Mouse (Mus musculus): ENCODE measurements around the gene Dlgap3. TPM values are rescaled to one million over a fixed set of nuclear protein-coding genes. Genes with fewer than 3 reads are reported as not detected.

Dlgap3 gene
- polyA plus RNA-seq, 1 experiment = 0.27 TPM

- H3K4me3 ChIP-seq (ENCODE audit: insufficient read depth, low read depth, low read length) = no peak overlapping the region
- no peak overlapping the region for H3K27ac ChIP-seq (ENCODE audit: insufficient read depth, low read depth, low read length)
- TF ChIP-seq CTCF (conservative IDR thresholded peaks at IDR 0.05; ENCODE audit: insufficient read depth, insufficient read length, low read depth, low read length) = no peak
- TF ChIP-seq POLR2A (IDR thresholded peaks at IDR 0.05; ENCODE audit: low read depth, low read length) = no peak
- 86% methylated on average over 9 of the region's 9 CpGs for WGBS
- H3K36me3 ChIP-seq (ENCODE audit: control insufficient read depth, insufficient read depth, low read length) = no peaks in the 10 kb centered on the region
- no peaks in the 10 kb centered on the region for H3K4me1 ChIP-seq (ENCODE audit: control insufficient read depth, insufficient read depth, low read length)
- H3K27me3 ChIP-seq (replicated peaks; ENCODE audit: control insufficient read depth, insufficient read depth, low read length) = no peaks in the 10 kb centered on the region
- no peak for DNase-seq
Measured at GRCm38 (mm10) chr4:127181010-127181409, 12.0 kb downstream of the Dlgap3 start.

DNA sequence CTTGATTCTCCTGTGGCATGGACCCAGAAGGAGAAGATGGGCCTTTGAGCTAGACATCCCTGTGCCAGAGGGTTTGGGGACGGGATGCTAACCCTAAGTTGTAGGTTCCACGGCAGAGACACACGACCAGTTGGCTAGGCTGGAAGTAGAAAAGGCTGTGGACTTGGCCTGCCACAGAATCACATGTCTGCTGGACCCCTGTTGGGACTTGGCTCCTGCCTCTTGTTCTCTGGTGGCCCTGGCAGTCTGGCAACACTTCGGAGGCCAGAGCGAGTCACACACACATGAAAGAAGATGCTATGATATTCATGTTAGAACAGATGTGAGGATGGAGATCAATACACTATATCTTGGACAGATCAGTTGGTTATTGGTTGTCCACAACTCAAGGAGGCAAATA is 14.9 kb downstream of the Dlgap3 start:
- H3K36me3 ChIP-seq (ENCODE audit: control insufficient read depth, insufficient read depth, low read length) = no peaks in the 10 kb centered on the region
- no peak overlapping the region for H3K4me3 ChIP-seq (ENCODE audit: insufficient read depth, low read depth, low read length)
- no peaks in the 10 kb centered on the region for H3K4me1 ChIP-seq (ENCODE audit: control insufficient read depth, insufficient read depth, low read length)
- H3K27ac ChIP-seq (ENCODE audit: insufficient read depth, low read depth, low read length) = no peak overlapping the region
- no peaks in the 10 kb centered on the region for H3K27me3 ChIP-seq (replicated peaks; ENCODE audit: control insufficient read depth, insufficient read depth, low read length)
- no peak for DNase-seq
- WGBS = 91% methylated on average over 5 of the region's 5 CpGs
- TF ChIP-seq POLR2A (IDR thresholded peaks at IDR 0.05; ENCODE audit: low read depth, low read length) (no peak), CTCF (conservative IDR thresholded peaks at IDR 0.05; ENCODE audit: insufficient read depth, insufficient read length, low read depth, low read length) (no peak)

DNA sequence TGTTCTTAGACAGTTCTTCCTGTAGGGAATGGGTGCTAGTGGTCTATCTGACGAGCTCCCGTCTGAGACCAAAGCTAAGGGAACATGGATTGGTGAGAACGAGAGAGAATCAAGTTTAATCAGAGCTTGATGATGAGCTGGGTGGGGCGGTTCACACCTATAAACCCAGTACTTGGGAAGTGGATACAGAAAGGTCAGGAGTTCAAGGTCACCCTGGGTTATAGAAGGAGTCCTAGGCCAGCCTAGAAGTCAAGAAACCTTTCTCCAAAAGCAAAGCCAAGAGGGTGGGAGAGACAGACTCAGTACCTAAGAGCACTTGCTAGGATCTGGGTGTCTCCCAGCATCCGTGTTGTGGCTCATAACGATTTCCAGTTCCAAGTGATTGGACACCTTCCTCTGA is 21.9 kb downstream of the Dlgap3 start:
- Histone ChIP-seq H3K4me3 (ENCODE audit: insufficient read depth, low read depth, low read length) (no peak overlapping the region), H3K27ac (ENCODE audit: insufficient read depth, low read depth, low read length) (no peak overlapping the region), H3K27me3 (replicated peaks; ENCODE audit: control insufficient read depth, insufficient read depth, low read length) (no peaks in the 10 kb centered on the region), H3K4me1 (ENCODE audit: control insufficient read depth, insufficient read depth, low read length) (no peaks in the 10 kb centered on the region), H3K36me3 (ENCODE audit: control insufficient read depth, insufficient read depth, low read length) (no peaks in the 10 kb centered on the region)
- DNase-seq = no peak
- WGBS = 86% methylated on average over 6 of the region's 6 CpGs
- TF ChIP-seq CTCF (conservative IDR thresholded peaks at IDR 0.05; ENCODE audit: insufficient read depth, insufficient read length, low read depth, low read length) (no peak), POLR2A (IDR thresholded peaks at IDR 0.05; ENCODE audit: low read depth, low read length) (no peak)

GRCm38 (mm10) chr4:127192704-127193103 is 23.7 kb downstream of the Dlgap3 start:
- H3K36me3 ChIP-seq (ENCODE audit: control insufficient read depth, insufficient read depth, low read length) = no peaks in the 10 kb centered on the region
- WGBS = 76% methylated on average over 8 of the region's 8 CpGs
- DNase-seq = no peak
- H3K4me3 ChIP-seq (ENCODE audit: insufficient read depth, low read depth, low read length) = no peak overlapping the region
- no peak overlapping the region for H3K27ac ChIP-seq (ENCODE audit: insufficient read depth, low read depth, low read length)
- H3K27me3 ChIP-seq (replicated peaks; ENCODE audit: control insufficient read depth, insufficient read depth, low read length) = no peaks in the 10 kb centered on the region
- no peak for TF ChIP-seq CTCF (conservative IDR thresholded peaks at IDR 0.05; ENCODE audit: insufficient read depth, insufficient read length, low read depth, low read length)
- TF ChIP-seq POLR2A (IDR thresholded peaks at IDR 0.05; ENCODE audit: low read depth, low read length) = no peak
- H3K4me1 ChIP-seq (ENCODE audit: control insufficient read depth, insufficient read depth, low read length) = no peaks in the 10 kb centered on the region

DNA sequence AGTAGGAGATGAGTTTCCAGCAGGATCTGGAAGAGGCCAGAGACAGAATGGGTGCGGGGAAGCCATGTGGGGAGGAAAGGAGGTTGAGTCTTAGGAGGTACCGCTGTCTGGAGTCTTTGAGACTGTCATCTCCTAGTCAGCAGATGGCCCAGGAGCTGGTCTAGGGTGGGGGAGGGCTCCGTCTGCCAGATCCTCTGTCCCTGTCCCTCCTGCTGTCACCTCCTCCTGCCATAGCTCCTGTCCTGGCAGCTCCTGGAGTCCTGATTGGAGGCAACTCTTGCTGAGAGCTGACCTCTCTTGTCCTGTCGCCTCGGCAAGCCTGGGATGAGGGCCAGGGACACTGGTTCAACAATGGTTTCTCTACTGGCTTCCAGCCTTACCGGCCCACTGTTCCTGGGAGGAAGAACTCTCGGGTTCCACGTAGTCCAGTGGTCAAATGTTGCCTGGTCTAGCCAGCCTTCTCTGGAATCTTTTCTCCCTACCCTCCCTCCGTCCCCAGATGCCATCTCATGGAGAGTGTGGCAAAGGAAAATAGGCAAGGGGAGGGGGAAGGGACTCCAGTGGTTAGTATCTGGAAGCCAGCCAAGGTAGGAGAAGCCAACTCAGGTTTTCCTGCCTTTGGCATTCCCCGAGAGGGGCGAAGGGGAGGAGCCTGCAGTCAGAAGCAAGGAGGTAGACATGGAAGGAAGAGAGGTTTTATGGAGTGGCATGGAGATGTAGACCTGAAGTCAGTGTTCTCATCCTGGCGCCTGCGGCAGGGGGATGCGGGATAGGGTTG is 24.6 kb downstream of the Dlgap3 start:
- 66% methylated on average over 14 of the region's 14 CpGs for WGBS
- Histone ChIP-seq H3K27me3 (replicated peaks; ENCODE audit: control insufficient read depth, insufficient read depth, low read length) (no peaks in the 10 kb centered on the region), H3K4me3 (ENCODE audit: insufficient read depth, low read depth, low read length) (no peak overlapping the region), H3K36me3 (ENCODE audit: control insufficient read depth, insufficient read depth, low read length) (no peaks in the 10 kb centered on the region), H3K4me1 (ENCODE audit: control insufficient read depth, insufficient read depth, low read length) (no peaks in the 10 kb centered on the region), H3K27ac (ENCODE audit: insufficient read depth, low read depth, low read length) (no peak overlapping the region)
- no peak for DNase-seq
- TF ChIP-seq CTCF (conservative IDR thresholded peaks at IDR 0.05; ENCODE audit: insufficient read depth, insufficient read length, low read depth, low read length) (no peak), POLR2A (IDR thresholded peaks at IDR 0.05; ENCODE audit: low read depth, low read length) (no peak)

- H3K27me3 ChIP-seq (replicated peaks; ENCODE audit: control insufficient read depth, insufficient read depth, low read length) = no peaks in the 10 kb centered on the region
- H3K4me1 ChIP-seq (ENCODE audit: control insufficient read depth, insufficient read depth, low read length) = no peaks in the 10 kb centered on the region
- H3K36me3 ChIP-seq (ENCODE audit: control insufficient read depth, insufficient read depth, low read length) = no peaks in the 10 kb centered on the region
- no peak for DNase-seq
- no peak for TF ChIP-seq CTCF (conservative IDR thresholded peaks at IDR 0.05; ENCODE audit: insufficient read depth, insufficient read length, low read depth, low read length)
- TF ChIP-seq POLR2A (IDR thresholded peaks at IDR 0.05; ENCODE audit: low read depth, low read length) = no peak
- 92% methylated on average over 25 of the region's 25 CpGs for WGBS
- H3K27ac ChIP-seq (ENCODE audit: insufficient read depth, low read depth, low read length) = no peak overlapping the region
- H3K4me3 ChIP-seq (ENCODE audit: insufficient read depth, low read depth, low read length) = no peak overlapping the region
Measured at GRCm38 (mm10) chr4:127194477-127195269, 25.7 kb downstream of the Dlgap3 start.

GRCm38 (mm10) chr4:127198609-127199008 is 29.6 kb downstream of the Dlgap3 start:
- no peak overlapping the region for H3K4me3 ChIP-seq (ENCODE audit: insufficient read depth, low read depth, low read length)
- WGBS = 46% methylated on average over 6 of the region's 6 CpGs
- H3K27ac ChIP-seq (ENCODE audit: insufficient read depth, low read depth, low read length) = no peak overlapping the region
- H3K4me1 ChIP-seq (ENCODE audit: control insufficient read depth, insufficient read depth, low read length) = no peaks in the 10 kb centered on the region
- no peak for TF ChIP-seq CTCF (conservative IDR thresholded peaks at IDR 0.05; ENCODE audit: insufficient read depth, insufficient read length, low read depth, low read length)
- TF ChIP-seq POLR2A (IDR thresholded peaks at IDR 0.05; ENCODE audit: low read depth, low read length) = no peak
- no peaks in the 10 kb centered on the region for H3K36me3 ChIP-seq (ENCODE audit: control insufficient read depth, insufficient read depth, low read length)
- H3K27me3 ChIP-seq (replicated peaks; ENCODE audit: control insufficient read depth, insufficient read depth, low read length) = no peaks in the 10 kb centered on the region
- no peak for DNase-seq
